Mouse (Mus musculus) lung, postnatal 10 days (tissue): ENCODE results near the gene Eml4.

Source experiments
- DNase-seq: peaks from one replicate; pipeline ENCODE4 v3.0.0; 2021

Gene Eml4

DNA sequence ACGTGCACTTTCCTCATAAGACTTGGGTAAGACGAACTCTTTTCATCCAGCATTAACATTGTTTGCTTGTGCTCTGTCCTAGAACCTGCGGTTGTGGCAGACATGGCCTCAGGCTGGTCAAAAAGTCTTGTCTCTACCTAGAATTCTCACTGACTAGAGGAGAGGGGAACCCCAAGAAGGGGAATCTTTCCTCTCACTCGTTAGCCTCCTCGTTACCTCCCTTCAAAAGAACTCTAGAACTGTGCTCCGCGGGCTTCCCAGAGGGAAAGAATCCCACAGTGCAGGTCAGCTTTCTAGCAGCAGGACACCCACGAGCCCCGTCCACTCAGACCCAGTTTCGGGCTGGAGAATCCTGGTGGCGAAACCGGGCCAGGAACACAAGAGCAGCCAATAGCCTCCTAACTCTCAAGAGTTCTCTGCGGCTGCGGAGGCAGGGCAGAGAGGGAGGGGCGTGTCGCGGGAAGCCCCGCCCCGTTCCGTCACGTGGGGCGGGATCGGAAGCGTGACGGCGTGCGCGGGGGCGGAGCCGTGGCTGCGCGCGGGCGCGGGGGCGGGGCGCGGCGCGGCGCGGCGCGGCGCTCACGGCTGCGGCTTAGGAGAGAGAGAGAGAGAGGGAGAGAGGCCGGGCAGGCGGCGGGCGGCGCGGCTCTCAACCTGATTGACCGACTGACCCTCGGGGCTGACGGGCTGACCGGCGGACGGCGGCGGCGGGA lies at the start of gene Eml4:
Gene Eml4, plus strand, starts transcription at position 553 of the 713 bp plus-strand sequence.
- peak; percentile 96 for DNase-seq

DNA sequence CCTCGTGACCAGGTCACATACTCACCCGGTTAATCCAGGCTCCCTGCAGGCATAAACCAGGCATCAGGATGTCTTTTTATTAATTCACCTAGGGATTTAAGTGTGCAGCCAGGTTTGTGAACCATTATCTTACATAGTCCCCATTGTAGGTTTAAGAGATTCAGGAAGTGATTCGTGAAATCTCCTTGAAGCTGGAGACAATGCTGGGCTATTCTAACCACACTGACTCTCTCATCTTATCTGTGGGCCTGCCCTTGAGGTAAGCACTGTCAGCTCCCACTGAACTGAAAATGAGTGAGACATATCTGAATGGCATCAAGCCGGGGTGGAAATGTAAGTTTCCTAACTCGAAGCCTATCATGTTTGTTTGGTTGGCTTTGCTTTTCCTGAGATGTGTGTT lies 49.3 kb upstream of the Eml4 start:
- no peak for DNase-seq

DNA sequence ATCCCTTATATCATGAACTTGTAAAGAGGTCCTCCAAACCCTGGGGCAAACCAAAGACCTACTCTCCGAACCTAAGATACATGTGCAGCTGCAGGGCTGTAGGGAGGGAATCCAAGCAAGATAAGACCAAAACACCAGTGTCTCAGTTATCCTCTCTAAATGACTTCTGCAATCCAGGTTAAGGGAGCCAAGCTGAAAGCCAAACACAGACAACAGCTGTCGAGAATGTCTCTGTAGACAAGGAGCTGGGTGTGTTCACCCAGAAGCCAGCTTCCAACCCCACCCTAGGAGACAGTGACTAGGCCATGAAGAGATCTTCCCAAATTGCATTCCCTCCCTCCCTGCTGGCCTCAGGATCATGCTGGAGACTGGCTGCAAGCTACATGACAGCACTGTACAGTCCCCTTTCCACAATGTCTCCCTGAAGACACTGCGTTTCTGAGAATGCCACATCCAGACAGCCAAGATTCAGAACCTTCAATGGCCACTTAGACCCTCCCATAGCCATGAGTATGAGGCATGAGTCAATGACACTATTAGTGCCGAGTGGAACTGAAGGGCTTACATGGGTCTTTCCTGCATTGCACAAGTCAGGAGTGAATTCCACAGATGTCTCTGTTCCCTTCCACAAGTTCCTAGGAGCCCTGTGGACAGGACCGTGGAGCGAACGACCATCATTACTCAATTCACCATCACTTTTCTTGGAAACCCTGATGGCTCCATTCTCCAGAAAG lies 46.5 kb upstream of the Eml4 start:
- no peak for DNase-seq

DNA sequence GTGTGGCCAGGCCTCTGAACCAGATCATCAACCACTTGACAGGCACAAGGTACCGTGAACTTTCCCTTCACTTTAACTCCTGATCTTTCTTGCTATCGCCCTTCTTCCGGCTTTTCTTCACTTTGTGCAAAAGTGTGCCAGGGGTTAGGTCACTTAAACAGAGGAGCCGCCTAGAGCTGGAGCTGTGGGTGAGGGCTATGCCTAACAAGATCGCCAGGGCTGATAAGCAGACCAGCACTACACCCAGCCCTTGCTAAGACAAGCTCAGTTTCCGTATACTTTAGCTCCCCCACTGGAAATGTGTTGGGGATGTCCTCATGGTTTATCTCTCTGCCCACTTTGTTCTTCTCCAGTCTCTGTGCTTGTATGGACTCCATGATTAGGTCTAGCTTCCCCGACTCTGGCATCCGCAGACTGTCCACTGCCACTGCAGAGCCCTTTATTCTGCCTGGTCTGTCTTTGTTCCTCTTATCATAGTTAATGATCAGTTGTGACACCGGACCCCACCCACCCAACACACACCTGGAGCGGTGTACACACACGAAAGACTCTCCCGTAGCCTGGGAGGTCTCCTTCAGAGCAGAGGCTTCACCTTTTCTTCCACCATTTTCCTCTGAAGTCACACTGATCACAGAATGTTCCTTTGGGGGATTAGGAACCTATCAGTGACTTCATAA lies 43.6 kb upstream of the Eml4 start:
- peak; percentile 50 for DNase-seq

DNA sequence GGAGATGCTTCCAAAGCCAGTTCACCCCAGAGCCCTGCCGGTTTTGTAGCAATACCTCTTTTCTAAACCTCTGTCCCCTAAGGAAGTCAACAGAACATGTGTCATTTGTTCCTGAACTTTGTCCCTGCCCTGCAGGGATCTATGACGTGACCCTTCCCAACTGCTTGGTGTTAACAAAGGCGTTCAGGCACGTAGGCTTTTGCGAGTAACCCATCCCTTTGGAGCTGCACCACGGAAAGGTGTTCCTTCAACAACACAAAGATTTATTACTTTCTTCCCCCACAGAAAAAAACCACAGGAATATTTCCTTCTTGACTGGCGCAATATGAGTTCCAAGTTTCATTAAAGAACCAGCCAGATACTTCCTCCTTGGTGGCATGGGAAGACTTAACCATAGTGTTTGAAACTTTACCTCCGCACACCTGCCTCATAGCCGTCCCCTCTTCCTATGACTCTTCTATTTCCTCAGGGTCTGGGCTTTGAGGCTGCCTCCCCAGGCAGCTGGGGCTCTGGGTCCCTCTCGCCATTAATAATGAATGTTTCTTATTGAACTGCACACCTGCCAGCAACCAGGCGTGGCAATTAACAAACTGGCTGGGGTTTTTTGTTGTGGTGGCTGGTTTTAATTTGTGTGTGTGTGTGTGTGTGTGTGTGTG lies 43.0 kb upstream of the Eml4 start:
- no peak for DNase-seq

DNA sequence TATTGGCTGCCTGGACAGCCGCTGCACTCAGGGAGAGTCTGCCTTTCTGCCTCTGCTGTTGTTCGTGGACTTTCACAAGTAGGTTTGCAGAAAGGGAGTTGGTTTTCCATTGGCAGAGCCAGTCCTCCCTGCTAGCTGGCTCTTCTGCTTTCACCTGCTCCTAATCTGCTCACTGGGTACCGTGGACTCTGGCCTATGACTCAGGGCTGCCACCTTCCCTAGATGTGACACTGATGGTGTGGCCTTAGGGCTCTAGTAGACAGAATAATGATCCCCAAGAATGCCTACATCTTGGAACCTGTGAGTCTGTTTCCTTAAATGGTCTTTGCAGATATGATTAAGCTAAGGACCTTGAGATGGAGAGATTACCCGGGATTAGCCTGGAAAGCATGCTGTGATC lies 42.3 kb upstream of the Eml4 start:
- no peak for DNase-seq

DNA sequence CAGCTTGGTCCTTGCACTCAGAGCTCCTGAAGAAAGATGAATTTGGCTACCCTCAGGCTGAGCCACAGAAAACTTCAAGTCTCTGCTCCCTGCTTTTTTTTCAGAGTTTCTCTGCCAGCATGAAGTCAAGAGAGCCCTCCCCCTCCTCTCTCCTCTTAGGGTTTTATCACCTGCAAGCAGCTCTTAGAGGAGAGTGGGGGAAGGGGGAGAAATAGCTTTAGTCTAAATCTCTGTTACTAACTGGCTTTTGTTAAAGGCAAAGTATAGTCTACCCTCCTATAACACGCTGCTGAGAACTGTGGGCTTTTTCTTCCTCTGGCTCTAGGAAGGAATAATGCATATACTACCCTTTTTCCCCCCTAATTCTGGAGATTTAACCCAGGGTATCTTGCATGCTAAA lies 41.5 kb upstream of the Eml4 start:
- no peak for DNase-seq

DNA sequence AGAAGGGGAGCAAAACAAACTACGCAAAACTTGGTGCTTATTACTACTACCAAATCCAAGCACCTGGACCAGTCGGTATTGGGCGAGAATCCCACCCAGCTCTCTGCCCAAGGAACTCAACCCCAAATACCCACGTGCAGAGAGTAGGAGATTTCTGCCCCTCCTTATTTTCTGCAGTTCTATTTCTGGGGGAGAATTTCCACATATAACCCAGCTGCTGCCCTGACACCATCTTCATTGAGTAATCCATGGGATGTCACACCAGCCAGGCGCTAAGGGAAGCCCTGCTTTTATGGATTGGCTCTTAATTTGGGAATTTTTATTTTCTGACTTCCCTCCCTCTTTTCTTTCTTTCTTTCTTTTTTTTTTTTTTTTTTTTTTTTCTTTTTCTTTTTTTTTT lies 38.9 kb upstream of the Eml4 start:
- DNase-seq = peak; percentile 42

DNA sequence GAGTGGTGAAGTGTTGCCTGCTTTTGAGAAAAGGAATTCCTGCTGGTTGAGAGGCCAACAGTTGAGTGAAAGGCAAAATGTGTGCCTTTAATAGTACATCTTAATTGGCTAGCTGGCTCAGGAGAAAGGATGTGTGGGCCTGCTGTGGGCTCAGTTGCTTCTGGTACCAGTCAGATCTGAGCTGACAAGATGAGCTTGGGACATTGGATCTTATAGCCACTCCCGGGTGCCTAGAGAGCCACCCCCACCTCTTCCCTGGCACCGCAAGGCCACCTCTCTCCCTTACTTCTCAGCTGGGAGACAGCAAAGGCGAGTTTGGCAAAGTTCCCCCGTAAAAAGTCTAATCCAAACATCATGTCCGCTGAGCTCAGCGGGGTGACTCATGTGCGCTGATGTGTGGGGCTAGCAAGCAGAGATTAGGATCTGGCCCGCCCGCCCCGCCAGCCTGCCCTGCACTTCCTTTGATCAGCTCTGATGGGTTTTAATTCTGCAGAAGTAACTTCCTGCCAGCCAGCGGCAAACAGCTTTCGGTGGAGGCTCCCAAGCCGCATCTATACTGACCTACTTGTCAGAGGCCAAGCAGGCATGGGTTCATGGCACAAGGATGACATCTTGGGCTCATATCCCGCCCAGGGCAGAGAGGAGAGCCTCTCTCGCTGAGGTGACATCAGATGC lies 38.4 kb upstream of the Eml4 start:
- DNase-seq = peak; percentile 87

DNA sequence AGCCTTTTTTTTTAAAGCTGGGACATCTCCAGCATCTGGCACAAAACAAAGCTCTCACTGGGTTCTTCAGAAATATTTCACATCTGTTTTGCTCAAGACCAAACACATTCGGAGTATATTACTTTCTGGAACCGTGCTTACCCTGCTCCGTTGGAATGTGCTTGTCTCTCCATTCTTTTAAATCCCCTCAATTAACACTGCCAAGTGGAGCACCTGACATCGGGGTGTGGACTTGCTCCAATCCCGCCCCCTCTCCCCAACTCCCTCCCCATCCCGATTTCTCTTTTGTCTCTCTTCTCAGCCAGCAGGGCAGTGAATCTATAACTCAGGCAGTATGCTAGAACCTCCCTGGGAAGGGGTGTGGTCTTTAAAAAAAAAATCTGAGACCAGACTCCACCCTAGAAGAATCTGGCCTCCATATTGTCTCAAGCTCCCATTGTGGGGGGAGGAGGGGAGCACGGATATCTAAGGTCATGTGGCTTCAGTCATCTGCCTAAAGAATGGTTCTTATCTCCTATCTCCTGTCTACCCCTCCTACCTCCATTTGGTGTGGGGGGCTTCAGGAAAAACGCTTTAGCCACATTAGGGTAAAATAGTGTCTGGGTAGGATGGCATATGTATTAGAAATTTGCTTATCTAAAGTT lies 37.6 kb upstream of the Eml4 start:
- peak; percentile 18 for DNase-seq

DNA sequence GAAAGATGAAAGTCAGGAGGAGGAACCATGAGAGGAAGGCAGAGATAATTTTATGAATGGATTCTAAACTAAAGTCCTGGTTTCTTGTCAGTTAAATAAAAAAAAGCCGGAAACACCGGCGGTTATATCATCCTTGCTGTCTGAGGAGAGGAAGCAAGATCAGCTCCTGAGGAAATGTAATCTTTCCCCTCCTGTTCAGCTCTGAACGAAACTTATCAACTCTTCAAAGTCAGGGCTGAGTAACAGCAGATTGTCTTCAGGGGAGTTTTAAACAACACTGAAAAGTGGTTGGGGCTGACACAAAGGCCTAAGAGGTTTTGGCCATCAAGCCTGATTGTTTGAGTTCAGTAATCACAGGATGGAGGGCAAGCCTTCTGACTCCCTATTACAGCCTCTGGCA lies 35.3 kb upstream of the Eml4 start:
- DNase-seq = no peak

DNA sequence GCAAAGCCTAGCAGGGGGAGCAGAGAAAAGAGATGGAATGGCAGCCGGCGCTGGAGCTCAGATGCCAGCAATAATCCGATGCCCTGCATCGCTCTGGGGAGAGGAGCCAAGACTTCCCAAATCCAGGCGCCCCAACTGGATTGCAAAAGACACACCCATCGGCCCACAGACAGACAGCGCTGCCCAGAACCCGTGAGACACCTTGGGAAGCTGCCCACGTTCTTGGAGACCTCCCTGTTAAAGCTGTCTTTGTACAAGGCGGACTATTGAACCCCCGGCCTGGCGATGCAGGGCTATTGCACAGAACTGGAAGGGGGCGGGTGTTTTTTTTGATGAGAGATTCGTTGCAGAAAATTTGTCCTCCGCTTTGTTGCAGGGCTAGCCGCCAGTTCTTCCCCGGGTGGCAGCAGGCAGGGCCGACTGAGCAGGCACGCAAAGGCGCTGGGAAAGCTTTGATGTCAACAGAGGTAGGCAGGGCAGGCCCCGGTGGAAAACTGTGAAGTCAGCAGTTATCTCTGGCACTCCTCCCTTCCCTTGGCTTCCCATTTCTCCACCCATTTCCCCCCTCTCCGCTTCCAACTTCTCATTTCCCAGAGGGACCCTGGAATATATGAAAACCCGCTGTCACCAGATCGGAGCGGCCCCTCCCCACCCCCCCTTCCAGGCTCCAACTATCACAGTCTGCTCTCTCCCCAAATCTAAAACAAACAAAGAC lies 28.0 kb upstream of the Eml4 start:
- DNase-seq = peak; percentile 74

DNA sequence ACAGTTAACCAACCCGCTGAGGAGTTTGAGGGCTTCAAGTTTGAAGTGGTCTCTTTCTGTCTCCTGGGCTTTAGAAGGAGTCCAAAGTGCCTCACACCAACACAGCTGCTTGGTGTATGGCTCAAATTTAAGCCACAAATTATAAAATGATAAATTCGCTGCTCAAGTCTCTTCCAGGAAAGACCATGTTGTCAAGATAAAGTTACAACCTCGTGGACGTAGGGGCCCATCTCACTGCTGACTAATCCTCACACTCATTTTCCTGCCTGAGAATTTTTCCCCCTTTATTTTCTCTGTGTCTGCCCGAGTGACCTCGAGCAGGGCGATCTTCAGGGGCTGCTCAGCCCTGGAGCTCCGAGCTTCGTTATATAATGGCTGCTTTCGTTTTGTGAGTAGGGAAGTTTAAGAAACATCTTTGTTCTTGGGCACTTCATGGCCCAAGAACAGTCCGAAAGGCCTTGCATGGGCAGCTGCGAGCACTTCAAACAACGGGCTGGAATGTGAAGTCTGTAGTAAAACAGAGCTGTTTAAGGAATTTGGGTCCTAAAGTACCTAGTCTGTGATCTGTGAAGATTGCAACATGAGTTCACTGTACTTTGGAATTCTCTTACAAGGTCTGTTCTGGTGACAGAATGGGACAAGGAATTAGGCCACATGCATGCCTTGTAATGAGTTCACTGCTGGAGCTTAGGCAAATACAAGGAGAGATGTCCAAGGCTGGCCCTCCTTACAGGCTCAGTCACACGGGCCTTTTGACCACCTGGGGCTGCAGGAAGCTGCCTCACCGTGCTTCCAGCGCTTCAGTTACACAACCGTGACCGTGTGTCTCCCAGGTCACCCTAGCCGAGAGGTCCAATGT lies 27.1 kb upstream of the Eml4 start:
- peak; percentile 42 for DNase-seq

DNA sequence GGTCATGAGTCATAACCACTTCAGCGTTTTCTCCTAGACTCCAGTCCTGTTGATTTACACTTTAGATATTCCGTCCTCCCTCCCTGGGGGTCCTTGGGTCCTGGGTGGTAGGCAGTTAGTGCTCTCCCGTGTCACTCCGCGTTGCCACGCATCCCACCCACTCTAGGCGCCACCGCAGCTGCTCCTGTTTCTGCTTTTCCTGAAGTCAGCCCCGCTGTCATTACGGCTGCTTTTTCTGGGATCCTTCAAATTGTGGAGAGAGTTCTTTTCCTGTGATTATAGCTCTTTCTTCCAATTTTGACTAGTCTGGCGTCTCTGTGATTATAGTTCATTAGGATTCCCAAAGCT lies 26.5 kb upstream of the Eml4 start:
- DNase-seq = no peak

DNA sequence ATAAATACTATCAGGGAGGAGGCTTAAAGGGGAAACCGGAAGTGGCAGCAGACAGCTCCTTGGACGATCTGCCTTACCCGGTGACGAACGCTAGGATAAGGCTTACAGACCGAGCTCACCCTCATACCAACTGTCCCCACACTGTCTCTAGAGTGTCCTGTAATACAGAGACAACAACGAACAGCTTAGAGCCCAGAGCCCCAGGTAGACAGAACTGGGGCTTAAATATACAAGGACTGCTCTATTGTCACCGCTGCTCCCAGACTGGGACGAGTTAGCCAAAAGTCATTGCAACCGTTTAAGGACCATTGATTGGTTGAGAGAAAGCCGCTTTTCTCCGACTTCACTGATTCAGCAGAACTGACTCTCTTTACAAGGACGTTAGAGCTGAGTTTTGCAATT lies 15.5 kb upstream of the Eml4 start:
- no peak for DNase-seq

DNA sequence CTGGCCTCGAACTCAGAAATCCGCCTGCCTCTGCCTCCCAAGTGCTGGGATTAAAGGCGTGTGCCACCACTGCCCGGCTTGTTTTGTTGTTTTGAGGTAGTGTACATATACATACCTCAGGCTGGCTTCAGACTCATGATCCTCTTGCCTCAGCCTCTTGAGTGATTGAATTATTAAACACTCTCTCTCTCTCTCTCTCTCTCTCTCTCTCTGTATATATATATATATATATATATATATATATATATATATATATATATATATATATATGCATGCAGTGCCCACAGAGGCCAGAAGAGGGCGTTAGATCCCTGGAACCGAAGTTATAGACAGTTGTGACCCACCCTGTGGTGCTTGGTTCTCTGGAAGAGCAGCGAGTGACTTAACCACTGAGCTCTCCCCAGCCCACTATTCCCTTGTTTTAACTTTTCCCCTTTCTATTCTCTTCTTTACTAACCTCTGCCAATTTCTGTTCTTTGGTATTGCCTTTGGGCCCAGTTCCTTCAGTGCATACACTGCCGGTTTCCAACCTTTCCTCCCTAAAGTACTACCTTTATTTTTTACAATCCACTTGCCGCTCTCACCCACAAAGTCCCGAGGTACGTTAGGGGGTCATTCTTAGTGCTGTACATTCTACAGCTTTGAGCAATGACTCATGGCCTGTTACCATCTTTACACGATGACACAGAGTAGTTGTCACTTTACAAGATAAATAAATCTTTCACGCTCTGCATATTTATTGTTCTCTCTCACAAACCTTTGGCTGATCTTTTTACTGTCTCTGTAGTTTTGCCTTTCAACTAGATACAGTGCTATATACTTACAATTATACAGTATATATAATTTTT lies 13.5 kb upstream of the Eml4 start:
- no peak for DNase-seq

DNA sequence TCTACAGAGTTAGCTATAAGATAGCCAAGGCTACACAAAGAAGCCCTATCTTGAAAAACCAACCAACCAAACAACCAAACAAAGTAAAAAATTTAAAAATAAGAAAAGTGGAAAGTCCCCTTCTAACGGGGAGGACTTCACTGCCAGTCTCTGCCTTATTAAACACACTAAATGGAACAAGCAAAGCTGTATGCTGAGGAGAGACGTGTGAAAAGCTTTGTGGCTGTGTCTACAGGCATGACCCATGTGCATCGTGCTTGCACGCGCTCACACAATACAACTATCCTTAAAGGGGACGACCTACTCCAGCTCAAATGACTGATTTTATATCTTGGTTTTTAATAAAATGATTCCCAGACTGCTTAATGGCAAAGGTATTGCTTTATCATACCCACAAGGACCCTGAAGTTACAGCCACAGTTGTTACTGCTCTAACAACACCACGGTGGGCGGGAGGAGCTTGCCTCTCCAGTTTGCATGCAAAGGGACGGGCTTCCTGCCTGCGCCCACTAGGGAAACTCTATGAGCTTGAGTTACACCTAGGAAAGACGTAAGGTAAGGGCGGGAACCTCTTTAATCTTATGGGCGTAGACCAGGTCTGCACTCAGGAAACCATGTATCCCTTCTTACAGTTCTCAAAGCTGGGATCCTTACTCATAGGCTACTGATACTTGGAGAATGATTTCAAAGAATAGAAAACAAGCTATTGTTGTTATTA lies 11.2 kb upstream of the Eml4 start:
- peak; percentile 31 for DNase-seq

DNA sequence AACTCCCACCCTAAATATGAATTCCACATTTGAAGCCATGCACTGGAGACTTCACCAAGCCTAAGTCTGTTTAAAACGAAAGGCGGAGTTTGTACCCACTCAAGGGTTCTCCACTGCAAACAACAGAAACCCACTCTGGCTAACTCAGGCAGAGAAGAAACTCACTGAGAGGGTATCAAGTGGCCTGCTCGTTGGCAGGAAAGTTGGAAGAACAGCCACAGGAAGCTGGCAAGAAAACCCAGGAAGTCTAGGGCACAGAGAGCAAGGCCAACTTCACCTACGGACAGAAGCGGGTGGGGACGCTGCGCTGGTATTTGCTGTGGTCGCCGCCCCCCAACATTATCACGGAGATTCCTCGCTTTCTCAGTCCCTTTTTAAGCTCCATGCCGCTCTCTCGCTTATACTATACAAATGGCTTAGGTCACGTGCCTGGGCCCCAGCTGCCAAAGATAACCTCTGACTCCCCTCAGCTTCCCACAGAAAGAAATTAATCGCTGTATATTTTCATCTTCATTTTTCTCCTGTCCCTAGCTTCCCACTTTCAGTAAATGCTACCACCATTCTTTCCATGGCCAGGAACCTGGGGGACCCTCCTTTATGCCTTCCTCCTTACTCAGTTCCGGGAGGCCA lies 9.7 kb upstream of the Eml4 start:
- DNase-seq = peak; percentile 65

DNA sequence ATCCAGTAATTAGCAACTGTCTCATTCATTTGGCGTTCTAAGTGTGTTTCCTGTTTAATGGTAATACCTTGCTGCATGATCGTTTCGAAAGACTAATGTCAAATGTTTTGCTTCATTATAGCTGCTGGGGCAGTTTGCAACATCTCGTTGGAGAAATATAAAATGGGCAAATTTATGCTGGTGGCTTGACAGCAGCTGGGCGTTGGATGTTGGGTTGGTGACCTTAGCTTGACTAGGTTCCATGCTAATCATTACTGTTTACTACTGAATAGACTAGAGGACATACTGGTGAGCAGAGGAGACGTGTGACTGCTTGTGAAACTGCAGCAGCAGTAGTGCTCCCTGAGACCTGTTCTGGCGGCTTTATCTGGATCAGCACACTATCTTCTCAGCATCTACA lies 6.5 kb upstream of the Eml4 start:
- DNase-seq = no peak
